Mouse (Mus musculus): ENCODE measurements around the gene Bola3.

Gene Bola3

GRCm38 (mm10) chr6:83348873-83349272, at the start of gene Bola3:
TSS of gene Bola3 (plus strand) at chr6:83349147.
- POLR2A ChIA-PET: interaction anchor here in 2 of 4 experiments (1.0 to 2.9 kb wide), 3 partner anchors 10 to 31 kb away, joined by 6 to 14 read pairs (median 8); partner anchors contain the start of genes Mob1a (in 1 of the 2) and Mthfd2 (in 1 of the 2)
- CTCF ChIA-PET: no interaction called here

DNA sequence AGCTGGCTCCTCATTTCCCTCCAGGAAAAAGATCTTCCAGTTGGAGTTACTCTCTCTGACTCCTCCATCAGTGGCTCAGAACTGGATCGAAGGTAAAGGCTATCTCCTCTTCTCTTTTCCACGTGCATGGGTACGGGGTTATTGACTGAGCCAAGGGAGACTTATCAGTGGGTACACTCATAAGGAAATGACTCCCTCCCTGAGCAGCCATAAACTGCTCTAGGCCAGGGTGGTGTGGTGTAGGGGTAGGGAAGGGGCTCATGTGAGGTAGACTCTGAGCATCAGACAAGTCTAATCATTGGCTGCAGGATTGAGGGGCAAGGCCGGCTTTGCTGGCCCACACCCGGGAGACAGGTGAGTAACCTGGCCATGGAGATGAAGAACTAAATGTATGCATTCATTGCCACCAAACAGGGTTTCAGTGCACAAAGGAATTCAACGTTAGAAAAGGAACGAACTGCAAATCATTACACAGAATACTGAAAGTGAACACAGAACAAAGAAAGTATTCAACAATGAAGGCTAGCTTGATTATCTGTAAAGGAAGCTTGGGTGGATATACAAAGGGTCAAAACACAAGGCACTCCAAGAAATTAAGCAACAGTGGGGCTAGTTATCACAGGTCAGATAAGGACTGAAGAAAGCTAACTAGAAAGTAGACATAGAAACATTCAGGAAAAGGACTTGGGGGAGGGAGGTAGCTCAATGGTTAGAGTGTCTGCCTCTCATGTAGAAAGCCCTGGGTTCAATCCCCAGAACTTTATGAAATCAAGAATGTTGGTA, 48.3 kb upstream of the Bola3 start:
- POLR2A ChIA-PET: interaction anchor here in 1 of 4 experiments (1.2 to 3.1 kb wide), 5 partner anchors 9 to 87 kb away, joined by 3 to 17 read pairs (median 5); partner anchors contain the start of genes Mob1a and Mthfd2
- CTCF ChIA-PET: no interaction called here

- POLR2A ChIA-PET: interaction anchor here in 3 of 4 experiments (0.6 to 6.6 kb wide), 6 partner anchors 11 to 238 kb away, joined by 3 to 60 read pairs (median 4); no protein-coding TSS in a partner anchor
Observed at GRCm38 (mm10) chr6:83301294-83301693, 47.7 kb upstream of the Bola3 start.

DNA sequence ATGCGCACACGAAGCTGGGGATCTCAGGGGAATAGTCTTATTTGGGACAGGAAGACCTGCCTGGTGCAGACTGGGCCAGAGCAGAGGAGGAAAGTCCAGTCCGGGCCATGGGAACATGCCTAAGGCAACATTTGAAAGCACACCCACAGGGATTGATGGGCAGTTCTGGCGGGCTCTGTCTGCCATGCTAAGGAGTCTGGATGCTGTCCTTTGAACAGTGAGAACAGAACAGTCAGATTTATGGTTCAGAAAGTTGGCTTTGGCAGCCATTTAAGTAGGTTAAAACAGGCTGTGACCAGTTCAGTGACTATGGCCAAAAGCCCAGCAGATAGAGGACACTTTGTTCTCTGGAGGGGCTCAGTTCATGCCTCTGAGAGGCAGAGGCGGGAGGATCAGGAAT, 46.7 kb upstream of the Bola3 start:
- ChIA-PET POLR2A (interaction anchor here (0.7 to 6.6 kb wide), 11 partner anchors 9 to 181 kb away, joined by 3 to 60 read pairs (median 4); partner anchors contain the start of genes Mob1a (in 1 of the 4), Mthfd2 (in 1 of the 4) and Wbp1 (in 1 of the 4)), CTCF (no interaction called here)

More at GRCm38 (mm10) chr6:83301294-83301693, 47.7 kb upstream of the Bola3 start:
- CTCF ChIA-PET: interaction anchor here in 1 of 4 experiments (0.6 kb wide), 1 partner anchor 23 kb away, joined by 3 read pairs; no protein-coding TSS in a partner anchor

- ChIA-PET CTCF (interaction anchor here in 1 of 4 experiments (0.6 to 1.5 kb wide), 2 partner anchors 41 to 388 kb away, joined by 3 to 5 read pairs; no protein-coding TSS in a partner anchor), POLR2A (interaction anchor here in 3 of 4 experiments (0.6 to 10.4 kb wide), 7 partner anchors 8 to 255 kb away, joined by 3 to 155 read pairs (median 3); partner anchors contain the start of genes Mob1a (in 2 of the 3), Mthfd2 (in 2 of the 3), Aup1 (in 1 of the 3) and Dqx1 (in 1 of the 3))
Observed at GRCm38 (mm10) chr6:83309017-83309416, 39.9 kb upstream of the Bola3 start.

DNA sequence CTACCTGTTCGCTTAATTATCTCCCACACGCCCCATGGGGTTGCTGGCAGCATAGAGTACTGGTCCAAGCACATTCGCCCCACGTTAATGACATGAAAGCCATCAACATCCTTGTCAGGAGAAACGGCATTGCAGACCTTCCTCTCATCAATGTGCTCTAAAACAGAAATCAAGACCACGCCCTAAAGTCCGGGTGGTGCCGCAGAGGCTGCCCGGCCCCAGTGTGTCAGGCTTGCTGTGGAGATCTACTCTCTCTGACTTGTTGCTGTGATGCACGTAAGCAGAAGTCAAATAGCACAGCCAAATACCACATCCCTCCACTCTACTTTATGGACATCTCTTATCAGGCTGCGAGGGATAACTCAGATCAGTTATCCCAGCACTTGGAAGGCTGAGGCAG, 37.7 kb upstream of the Bola3 start:
- ChIA-PET CTCF (no interaction called here), POLR2A (interaction anchor here in 2 of 4 experiments (0.5 to 10.4 kb wide), 7 partner anchors 9 to 152 kb away, joined by 3 to 155 read pairs (median 4); partner anchors contain the start of genes Mob1a (in 1 of the 2) and Mthfd2 (in 1 of the 2))

- ChIA-PET POLR2A (interaction anchor here in 3 of 4 experiments (0.5 to 10.4 kb wide), 10 partner anchors 10 to 197 kb away, joined by 3 to 155 read pairs (median 4); partner anchors contain the start of genes Mob1a (in 3 of the 3) and Mthfd2 (in 3 of the 3)), CTCF (interaction anchor here in 1 of 4 experiments (0.7 to 1.1 kb wide), 2 partner anchors 8 to 387 kb away, joined by 3 to 6 read pairs; no protein-coding TSS in a partner anchor)
Observed at GRCm38 (mm10) chr6:83312021-83312420, 36.9 kb upstream of the Bola3 start.

GRCm38 (mm10) chr6:83312514-83312913, 36.4 kb upstream of the Bola3 start:
- ChIA-PET CTCF (interaction anchor here in 1 of 4 experiments (1.1 kb wide), 1 partner anchor 9 kb away, joined by 3 read pairs; no protein-coding TSS in a partner anchor), POLR2A (interaction anchor here in 3 of 4 experiments (0.5 to 10.4 kb wide), 12 partner anchors 8 to 198 kb away, joined by 3 to 155 read pairs (median 4); partner anchors contain the start of genes Mob1a (in 3 of the 3) and Mthfd2 (in 3 of the 3))

DNA sequence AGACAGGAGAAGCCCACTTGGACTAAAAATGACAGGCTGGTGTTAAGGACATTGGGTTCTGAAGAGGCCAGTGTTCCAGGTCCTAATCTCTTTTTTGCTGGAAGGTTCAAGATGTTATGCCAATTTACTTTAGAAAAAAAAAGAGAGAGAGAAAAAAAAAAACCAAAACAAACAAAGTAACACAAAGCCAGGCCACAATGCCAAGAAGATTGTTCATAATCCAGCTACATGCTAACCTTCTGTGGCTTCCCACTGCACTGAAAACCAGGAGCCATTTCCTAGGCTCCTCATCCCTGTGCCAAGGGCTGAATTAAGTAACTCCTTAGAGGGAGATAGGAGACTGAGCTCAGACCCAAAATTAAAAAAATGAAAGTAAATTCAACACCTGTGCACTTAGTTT, 33.7 kb upstream of the Bola3 start:
- POLR2A ChIA-PET: interaction anchor here in 2 of 4 experiments (0.6 to 10.4 kb wide), 11 partner anchors 9 to 191 kb away, joined by 3 to 182 read pairs (median 25); partner anchors contain the start of genes Mob1a (in 2 of the 2) and Mthfd2 (in 2 of the 2)
- CTCF ChIA-PET: interaction anchor here in 2 of 4 experiments (0.5 to 0.7 kb wide), 3 partner anchors 499 to 1953 kb away, joined by 3 to 6 read pairs (median 3); no protein-coding TSS in a partner anchor

- ChIA-PET POLR2A (interaction anchor here in 2 of 4 experiments (1.1 to 10.4 kb wide), 10 partner anchors 8 to 92 kb away, joined by 3 to 182 read pairs (median 26); partner anchors contain the start of genes Mob1a (in 2 of the 2) and Mthfd2 (in 2 of the 2)), CTCF (interaction anchor here in 2 of 4 experiments (0.6 to 1.2 kb wide), 3 partner anchors 51 to 500 kb away, joined by 3 read pairs; no protein-coding TSS in a partner anchor)
Observed at GRCm38 (mm10) chr6:83316022-83316421, 32.9 kb upstream of the Bola3 start.

- POLR2A ChIA-PET: interaction anchor here (0.5 to 10.4 kb wide), 105 partner anchors 7 to 597 kb away, joined by 3 to 182 read pairs (median 4); partner anchors contain the start of genes Mob1a (in 4 of the 4), Mthfd2 (in 4 of the 4), Dguok (in 3 of the 4) and 1700003E16Rik (in 2 of the 4)
- CTCF ChIA-PET: interaction anchor here (0.5 to 2.1 kb wide), 22 partner anchors 9 to 759 kb away, joined by 3 to 33 read pairs (median 3); partner anchors contain the start of genes Mob1a (in 2 of the 4), Mthfd2 (in 2 of the 4), 1700003E16Rik (in 1 of the 4) and Dctn1 (in 1 of the 4)
Observed at GRCm38 (mm10) chr6:83317108-83317741, 31.7 kb upstream of the Bola3 start.

DNA sequence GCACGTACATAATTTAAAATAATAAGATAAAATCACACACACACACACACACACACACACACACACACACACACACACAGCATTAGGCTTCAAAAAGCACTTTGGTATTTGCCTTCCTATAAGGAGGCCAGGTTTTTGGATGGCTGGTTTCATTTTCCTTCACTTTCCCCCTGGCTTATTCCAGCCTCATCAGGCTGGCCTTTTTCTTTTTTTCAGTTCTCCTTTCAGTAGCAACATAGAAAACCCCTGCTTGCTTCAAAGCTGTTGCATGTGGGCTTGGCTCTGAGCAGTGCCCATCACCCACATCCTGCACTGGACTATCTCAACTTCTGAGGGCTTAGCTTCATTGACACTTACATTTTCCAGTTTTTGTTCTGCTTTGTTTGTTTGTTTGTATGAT, 27.0 kb upstream of the Bola3 start:
- ChIA-PET CTCF (no interaction called here), POLR2A (interaction anchor here in 1 of 4 experiments (0.6 to 9.1 kb wide), 5 partner anchors 8 to 22 kb away, joined by 3 to 155 read pairs (median 3); no protein-coding TSS in a partner anchor)

DNA sequence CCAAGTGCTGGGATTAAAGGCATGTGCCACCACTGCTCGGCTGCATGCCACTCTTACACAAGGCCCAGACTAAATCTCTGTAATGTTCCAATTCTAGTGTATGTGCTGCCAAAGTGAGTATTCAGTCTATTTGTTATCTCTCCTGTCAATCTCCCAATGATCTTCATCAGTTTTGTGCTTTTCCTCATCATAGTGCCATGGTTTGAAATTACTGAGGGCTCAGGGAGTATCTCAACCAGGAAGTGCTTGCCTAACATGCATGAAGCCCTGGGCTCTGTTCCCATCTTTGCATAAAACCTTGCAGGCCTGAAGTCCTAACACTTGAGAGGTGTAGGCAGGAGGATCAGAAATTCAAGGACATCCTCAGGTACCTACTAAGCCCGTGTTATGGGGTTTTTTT, 26.2 kb upstream of the Bola3 start:
- POLR2A ChIA-PET: interaction anchor here in 2 of 4 experiments (1.5 to 9.1 kb wide), 4 partner anchors 9 to 19 kb away, joined by 3 to 155 read pairs (median 4); no protein-coding TSS in a partner anchor
- CTCF ChIA-PET: no interaction called here

DNA sequence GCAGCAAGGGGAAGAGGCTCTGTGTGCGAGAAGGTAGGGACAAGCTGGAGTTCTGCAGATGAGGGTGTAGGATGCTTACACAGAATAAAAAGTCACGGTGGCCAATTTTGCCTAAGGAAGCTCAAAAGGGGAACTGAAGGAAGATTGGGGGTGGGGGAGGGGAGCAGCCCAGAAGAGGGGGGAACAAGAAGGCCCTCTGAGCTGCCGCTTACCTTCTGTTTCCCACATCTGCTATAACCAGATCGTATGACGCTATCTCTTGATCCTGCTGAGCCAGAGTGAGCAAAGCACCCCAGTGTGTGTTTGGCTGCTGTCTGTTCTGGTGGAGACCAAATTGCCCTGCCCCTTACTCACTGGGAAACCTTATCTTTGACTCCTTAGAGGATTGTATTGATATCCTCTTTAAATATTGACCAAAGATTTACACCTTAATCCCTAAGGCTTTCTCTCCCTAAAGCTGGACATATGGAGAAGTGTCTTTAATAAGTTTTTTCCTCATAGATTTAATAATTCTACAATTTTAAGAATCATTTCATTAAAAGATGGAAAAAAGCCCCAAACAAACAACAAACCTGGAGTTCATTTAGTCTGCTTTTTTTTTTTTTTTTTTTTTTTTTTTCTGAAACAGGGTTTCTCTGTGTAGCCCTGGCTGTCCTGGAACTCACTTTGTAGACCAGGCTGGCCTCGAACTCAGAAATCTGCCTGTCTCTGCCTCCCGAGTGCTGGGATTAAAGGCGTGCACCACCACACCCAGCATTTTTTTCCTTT, 25.1 kb upstream of the Bola3 start:
- ChIA-PET POLR2A (interaction anchor here in 2 of 4 experiments (0.9 to 9.1 kb wide), 6 partner anchors 9 to 20 kb away, joined by 3 to 155 read pairs (median 4); no protein-coding TSS in a partner anchor), CTCF (interaction anchor here in 2 of 4 experiments (0.6 to 0.7 kb wide), 2 partner anchors 11 to 312 kb away, joined by 3 to 5 read pairs; no protein-coding TSS in a partner anchor)

- ChIA-PET POLR2A (interaction anchor here (0.5 to 9.1 kb wide), 91 partner anchors 8 to 622 kb away, joined by 3 to 182 read pairs (median 4); partner anchors contain the start of genes Wbp1 (in 3 of the 4), Aup1 (in 2 of the 4), Dguok (in 2 of the 4) and Paip2b (in 2 of the 4)), CTCF (interaction anchor here (0.5 to 2.4 kb wide), 21 partner anchors 8 to 735 kb away, joined by 3 to 33 read pairs (median 4); partner anchors contain the start of gene Dctn1 (in 1 of the 4))
Observed at GRCm38 (mm10) chr6:83325525-83326393, 23.2 kb upstream of the Bola3 start, which contains the start of the genes Mthfd2 and Mob1a. TSS of gene Mthfd2 (minus strand) at chr6:83325908. TSS of gene Mob1a (plus strand) at chr6:83326016.
